Mouse (Mus musculus) intestine, postnatal 0 days (tissue): ENCODE data around the gene Spib. TPM values are rescaled to one million over a fixed set of nuclear protein-coding genes. Genes with fewer than 3 reads are reported as not detected.
A peak's percentile ranks its signal among the peaks of the same experiment; 100 is the strongest.

Source experiments
- ATAC-seq: fragments of 200-750 bp; cut with Nextera tagmentation; 2 replicates; pipeline ENCODE4 v1.8.0; 2017; ENCODE audit warnings: mild to moderate bottlenecking, moderate TSS enrichment, moderate library complexity
- H3K27ac ChIP-seq: fragments of 300-500 bp; sonication (generic); 2 replicates; pipeline ENCODE4 v1.5.1; 2014; ENCODE audit warnings: mild to moderate bottlenecking, low read depth, low read length, moderate library complexity
- H3K27me3 ChIP-seq: fragments of 300-500 bp; sonication (generic); replicated peaks from 2 replicates; pipeline ENCODE4 v1.6.1; 2014; ENCODE audit warnings: low read length, mixed read lengths; ENCODE audit not compliant: control insufficient read depth, insufficient read depth
- H3K36me3 ChIP-seq: fragments of 300-500 bp; sonication (generic); 2 replicates; pipeline ENCODE4 v1.6.1; 2014; ENCODE audit warnings: mild to moderate bottlenecking, moderate library complexity; ENCODE audit not compliant: control insufficient read depth, insufficient read depth
- H3K4me1 ChIP-seq: fragments of 300-500 bp; sonication (generic); replicated peaks from 2 replicates; pipeline ENCODE4 v1.6.1; 2014; ENCODE audit warnings: antibody characterized with exemption, low read length, mixed read lengths; ENCODE audit not compliant: control insufficient read depth, insufficient read depth
- H3K4me2 ChIP-seq: fragments of 300-500 bp; sonication (generic); replicated peaks from 2 replicates; pipeline ENCODE4 v1.6.1; 2014; ENCODE audit warnings: low read depth, mild to moderate bottlenecking, moderate library complexity
- H3K4me3 ChIP-seq: fragments of 300-500 bp; sonication (generic); 2 replicates; pipeline ENCODE4 v1.5.1; 2014; ENCODE audit warnings: low read depth, low read length
- H3K9ac ChIP-seq: fragments of 300-500 bp; sonication (generic); 2 replicates; pipeline ENCODE4 v1.6.1; 2014; ENCODE audit warnings: mild to moderate bottlenecking, low read depth, low read length
- H3K9me3 ChIP-seq: fragments of 300-500 bp; sonication (generic); 2 replicates; pipeline ENCODE4 v1.6.1; 2016; ENCODE audit warnings: mixed run types; ENCODE audit not compliant: control insufficient read depth
- CTCF ChIP-seq: sonication (generic); IDR thresholded peaks from 2 replicates; pipeline ENCODE4 v1.5.1; 2016; ENCODE audit warnings: low read depth, mild to moderate bottlenecking, control low read depth, antibody characterized with exemption, moderate library complexity
- WGBS: fragments of 180-500 bp; shearing (Covaris S2); extraction: QIAGEN DNeasy Blood & Tissue Kit; methylation state at CpG from one replicate; pipeline ENCODE4 v1.1.7; 2014; 5-methylcytosine and 5-hydroxymethylcytosine counted together
- polyA plus RNA-seq: library from polyadenylated mRNA; unstranded; fragments of >200 nt; fragmentation: Nextera tagmentation; extraction: Ambion mirVana; gene quantifications from 2 replicates; pipeline ENCODE4 v1.2.1, GENCODE M21; 2015

The Spib gene
- polyA plus RNA-seq, 1 experiment from 2014 or later, result 0.17 TPM

DNA sequence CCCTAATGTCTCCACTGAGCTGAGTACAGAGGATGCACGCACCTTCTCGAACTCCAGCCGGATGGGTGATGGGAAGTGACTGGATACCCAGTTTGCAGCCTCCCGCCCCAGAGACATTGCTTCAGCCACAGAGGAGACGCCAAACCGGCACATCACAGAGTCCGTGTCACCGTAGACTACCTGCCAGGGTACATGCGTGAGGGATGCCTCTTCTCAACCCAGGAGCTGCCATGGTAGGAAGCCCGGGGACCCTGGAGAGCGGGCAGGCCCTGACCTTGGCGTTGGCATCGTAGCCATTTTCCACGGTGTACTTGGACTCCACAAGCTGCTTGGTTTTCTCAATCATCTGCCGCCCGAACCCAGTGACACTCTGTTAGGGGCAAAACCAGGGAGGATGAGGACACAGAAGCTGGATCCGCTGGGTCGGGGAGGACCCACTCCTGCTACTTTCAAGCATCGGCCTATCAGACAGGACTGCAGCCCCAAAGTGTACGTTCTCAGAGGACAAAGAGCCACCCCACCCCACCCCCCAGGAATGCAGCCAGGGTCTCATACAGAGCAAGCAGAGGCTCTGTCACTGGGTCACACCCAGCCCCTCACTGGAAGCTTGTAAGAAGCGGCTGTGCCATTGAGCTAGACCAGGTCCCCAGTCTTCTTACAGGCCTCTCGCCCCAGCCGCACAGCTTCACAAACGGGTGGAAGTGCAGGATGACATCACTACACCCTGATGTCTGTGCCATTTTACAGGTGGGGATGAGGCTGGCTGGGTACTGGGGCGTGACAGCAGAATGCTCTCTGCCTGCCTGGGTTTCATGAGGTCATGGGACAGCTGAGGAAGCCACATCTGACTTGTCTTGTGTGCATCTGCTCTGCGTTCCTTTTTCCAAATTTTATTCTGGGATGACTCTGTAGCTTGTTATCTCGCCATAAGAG lies 4.1 kb upstream of the Spib start:
- no peak for ATAC-seq
- no peaks in the 10 kb centered on the region for H3K4me1 ChIP-seq
- TF ChIP-seq CTCF, result no peak
- H3K36me3 ChIP-seq, result peaks cover 52% of the 10 kb centered on the region
- no peaks in the 10 kb centered on the region for H3K9me3 ChIP-seq
- no peak overlapping the region for H3K4me2 ChIP-seq
- no peak overlapping the region for H3K27ac ChIP-seq
- H3K9ac ChIP-seq, result no peak overlapping the region
- H3K4me3 ChIP-seq, result no peak overlapping the region
- H3K27me3 ChIP-seq, result no peaks in the 10 kb centered on the region
- WGBS, result 93% methylated on average over 27 of the region's 27 CpGs

DNA sequence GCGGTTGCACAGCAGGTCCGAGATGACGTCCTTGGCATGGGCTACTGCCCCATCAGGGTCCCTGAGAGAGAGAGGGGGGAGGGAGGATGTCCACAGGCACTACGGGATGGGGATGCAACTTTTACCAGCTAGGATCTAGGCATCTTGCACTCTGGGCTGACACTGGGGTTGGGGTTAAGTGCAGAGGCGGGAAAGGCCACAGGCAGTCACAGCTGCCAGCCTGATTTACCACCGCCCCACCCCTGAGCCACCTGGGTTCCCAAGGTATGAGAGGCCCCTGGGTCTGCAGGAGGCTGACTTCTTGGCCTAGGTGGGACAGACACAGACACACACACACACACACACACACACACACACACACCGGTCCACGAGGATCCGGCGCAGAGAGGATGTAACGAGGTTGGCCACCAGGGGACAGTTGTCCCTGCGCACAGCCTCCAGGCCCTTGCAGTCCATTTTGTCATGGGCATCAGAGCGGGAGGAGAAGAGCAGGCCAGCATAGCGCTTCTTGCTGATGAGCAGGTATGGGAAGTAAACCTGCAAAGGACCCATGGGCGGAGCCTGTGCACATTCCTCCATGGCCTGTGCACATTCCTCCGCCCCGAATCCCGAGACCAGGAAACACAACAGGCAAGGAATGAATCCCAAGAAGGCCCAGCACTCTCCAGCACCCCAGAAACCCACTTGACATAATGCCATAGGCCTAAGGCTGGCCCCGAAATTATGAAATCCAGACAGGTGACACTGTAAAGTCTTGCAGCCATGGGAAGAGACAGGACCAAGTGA lies 3.0 kb upstream of the Spib start:
- Histone ChIP-seq H3K9me3 (no peaks in the 10 kb centered on the region), H3K27me3 (no peaks in the 10 kb centered on the region), H3K4me1 (no peaks in the 10 kb centered on the region), H3K36me3 (peaks cover 41% of the 10 kb centered on the region), H3K4me3 (no peak overlapping the region), H3K27ac (no peak overlapping the region), H3K9ac (no peak overlapping the region), H3K4me2 (no peak overlapping the region)
- 79% methylated on average over 19 of the region's 19 CpGs for WGBS
- no peak for ATAC-seq
- peak; percentile 50 for TF ChIP-seq CTCF

DNA sequence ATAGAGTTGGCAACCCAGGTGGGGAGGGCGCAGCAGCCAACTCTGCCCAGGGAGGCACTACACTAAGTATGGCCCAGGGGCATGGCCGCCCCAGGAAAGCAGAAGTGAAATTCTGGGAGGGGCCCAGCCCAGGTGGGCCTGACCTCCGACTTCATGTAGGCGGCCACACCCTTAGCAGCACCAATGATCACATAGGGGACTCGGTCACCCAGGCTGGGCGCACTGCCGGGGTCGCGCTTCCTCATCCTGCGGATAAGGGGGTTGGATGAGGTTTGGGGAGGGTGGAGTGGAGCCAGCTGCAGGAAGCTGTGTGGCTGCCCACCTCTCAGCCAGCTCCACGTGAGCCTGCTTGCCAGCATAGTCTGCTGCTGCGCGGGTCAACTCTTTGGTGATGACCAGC lies 2.4 kb upstream of the Spib start:
- Histone ChIP-seq H3K9me3 (no peaks in the 10 kb centered on the region), H3K4me2 (no peak overlapping the region), H3K9ac (no peak overlapping the region), H3K4me1 (no peaks in the 10 kb centered on the region), H3K27ac (no peak overlapping the region), H3K36me3 (peaks cover 35% of the 10 kb centered on the region), H3K4me3 (no peak overlapping the region), H3K27me3 (no peaks in the 10 kb centered on the region)
- WGBS, result 85% methylated on average over 13 of the region's 13 CpGs
- ATAC-seq, result no peak
- no peak for TF ChIP-seq CTCF

DNA sequence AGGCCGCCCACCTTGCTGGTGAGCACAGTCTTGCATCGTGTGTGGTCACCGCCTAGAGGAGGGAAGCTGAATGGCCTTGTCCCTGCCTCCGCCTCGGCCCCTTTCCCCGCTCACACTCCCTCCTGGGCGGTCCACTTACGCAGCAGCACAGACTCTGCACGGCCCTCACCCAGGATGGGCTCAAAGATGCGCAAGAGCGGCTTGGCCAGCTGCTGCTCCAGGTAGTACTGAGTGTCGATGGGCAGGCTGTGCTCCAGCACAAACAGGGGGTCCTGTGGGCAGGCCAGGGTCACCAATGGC lies 1.8 kb upstream of the Spib start:
- Histone ChIP-seq H3K4me1 (no peaks in the 10 kb centered on the region), H3K4me3 (no peak overlapping the region), H3K27ac (no peak overlapping the region), H3K27me3 (no peaks in the 10 kb centered on the region), H3K36me3 (peaks cover 29% of the 10 kb centered on the region), H3K4me2 (no peak overlapping the region), H3K9ac (no peak overlapping the region), H3K9me3 (no peaks in the 10 kb centered on the region)
- WGBS, result 81% methylated on average over 12 of the region's 12 CpGs
- no peak for TF ChIP-seq CTCF
- no peak for ATAC-seq

DNA sequence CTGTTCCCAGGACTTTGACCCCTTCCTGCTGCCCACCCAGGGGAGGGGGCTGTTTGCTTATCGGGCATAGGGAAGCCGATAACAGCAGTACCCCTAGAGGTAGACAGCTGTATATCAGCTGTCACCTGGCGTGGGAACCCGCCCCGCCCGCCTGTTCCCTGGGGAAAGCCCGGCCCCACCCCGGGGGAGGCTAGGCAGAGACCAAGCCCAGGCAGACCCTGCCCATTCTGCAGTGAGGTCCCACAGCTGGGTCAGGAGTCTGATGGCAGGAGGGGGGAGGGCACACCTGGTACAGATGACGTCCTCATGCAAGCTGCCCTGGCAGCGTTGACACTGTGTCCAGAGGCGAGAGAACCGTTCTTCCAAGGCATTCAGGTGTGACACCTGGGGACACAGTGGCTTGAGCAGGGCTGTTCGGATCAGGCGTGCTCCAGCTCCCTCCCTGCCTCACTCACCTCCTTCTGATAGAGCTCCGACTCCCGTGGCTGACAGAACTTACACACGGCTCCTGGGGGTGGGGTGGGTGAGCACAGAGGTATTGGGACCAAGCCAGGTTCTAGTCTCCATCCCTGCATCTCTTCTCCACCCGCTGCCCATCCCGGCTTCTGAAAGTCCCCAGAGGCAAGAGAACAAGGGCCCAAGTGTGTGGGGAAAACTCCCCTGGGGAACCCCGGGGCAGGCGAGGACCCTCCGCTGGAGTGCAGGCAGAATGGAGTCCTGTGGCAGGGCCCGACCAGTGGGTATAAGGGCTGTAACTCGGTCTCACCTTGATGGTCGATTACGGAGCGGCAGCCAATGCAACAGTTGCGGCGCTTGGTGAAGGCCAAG lies 1.3 kb upstream of the Spib start:
- no peak for ATAC-seq
- Histone ChIP-seq H3K9ac (no peak overlapping the region), H3K27ac (no peak overlapping the region), H3K27me3 (no peaks in the 10 kb centered on the region), H3K4me3 (no peak overlapping the region), H3K9me3 (no peaks in the 10 kb centered on the region), H3K4me1 (no peaks in the 10 kb centered on the region), H3K4me2 (peak overlapping the region; percentile 30; the same call in 1 of the 2 replicates), H3K36me3 (peaks cover 24% of the 10 kb centered on the region)
- 64% methylated on average over 29 of the region's 29 CpGs for WGBS
- TF ChIP-seq CTCF, result peak; percentile 13; the same call in 1 of the 2 replicates

DNA sequence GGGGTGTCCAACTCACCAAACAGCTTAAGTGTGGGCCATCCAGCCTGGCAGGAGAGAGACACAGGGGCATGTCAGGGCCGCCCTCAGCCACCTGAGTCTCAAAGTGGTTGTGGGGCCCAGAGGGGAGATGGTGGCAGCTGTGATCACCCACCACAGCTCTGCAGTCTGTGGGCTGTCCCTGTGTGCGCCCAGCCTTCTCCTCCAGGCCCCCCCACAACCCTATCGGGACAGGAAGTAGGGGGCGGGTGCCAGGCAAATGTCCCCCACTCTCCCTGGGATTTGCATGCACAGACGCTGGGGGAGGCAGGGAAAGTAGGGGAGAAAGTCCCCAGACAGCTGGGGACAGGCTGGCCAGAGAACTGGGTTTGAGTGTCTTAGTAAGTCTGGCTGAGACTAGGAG lies 664 bp downstream of the Spib start:
- H3K9ac ChIP-seq, result no peak overlapping the region

More for the DNA sequence above, 664 bp downstream of the Spib start:
- no peak for TF ChIP-seq CTCF
- H3K27ac ChIP-seq, result no peak overlapping the region
- no peaks in the 10 kb centered on the region for H3K27me3 ChIP-seq
- peaks cover 5% of the 10 kb centered on the region; the same call in 1 of the 2 replicates for H3K36me3 ChIP-seq
- WGBS, result 35% methylated on average over 5 of the region's 5 CpGs
- H3K4me1 ChIP-seq, result peaks cover 3% of the 10 kb centered on the region; the same call in 1 of the 2 replicates
- no peak for ATAC-seq
- no peak overlapping the region for H3K4me3 ChIP-seq
- H3K4me2 ChIP-seq, result no peak overlapping the region
- no peaks in the 10 kb centered on the region for H3K9me3 ChIP-seq
